Mouse (Mus musculus): ENCODE data around the gene Nup210. TPM values are rescaled to one million over a fixed set of nuclear protein-coding genes. Genes with fewer than 3 reads are reported as not detected.

The Nup210 gene
- 274 TPM for polyA plus RNA-seq (2017; shearing (Covaris generic))

GRCm38 (mm10) chr6:91116244-91117145, at the start of gene Nup210:
Gene Nup210, minus strand, starts transcription at chr6:91116829.

DNA sequence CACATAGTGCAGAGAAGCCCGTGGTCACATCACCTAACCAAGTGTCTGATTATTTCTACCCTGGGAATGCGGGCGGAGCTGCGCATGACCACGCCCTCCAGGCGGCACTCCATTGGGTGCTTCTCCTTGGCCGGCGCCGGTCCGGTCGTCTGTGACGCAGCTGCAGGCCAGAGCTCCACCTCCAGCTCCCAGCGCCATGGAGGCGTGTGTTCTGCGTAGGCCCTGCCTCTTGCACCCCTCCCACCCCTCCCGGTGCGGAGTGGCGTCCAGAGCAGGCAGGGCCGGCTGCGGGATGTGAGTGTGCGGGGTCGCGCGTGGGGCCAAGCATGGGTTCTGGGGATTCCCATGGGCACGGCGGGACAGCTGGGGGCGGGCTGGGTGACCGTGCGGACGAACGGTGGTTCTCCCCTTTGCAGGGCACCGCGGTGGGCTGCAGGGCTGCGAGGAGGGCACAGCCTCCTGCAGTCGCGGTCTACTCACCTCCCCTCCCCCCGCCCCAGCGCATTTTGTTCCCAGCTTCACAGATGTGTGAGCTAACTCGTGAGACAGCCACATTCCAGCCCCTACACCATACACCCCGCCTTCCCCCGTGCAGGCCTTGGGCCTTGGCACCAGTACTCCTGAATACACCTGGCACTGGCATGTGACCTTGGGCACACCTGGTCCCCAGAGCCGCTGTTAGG, 40.1 kb upstream of the Nup210 start, which contains the start of gene Hdac11:
TSS of gene Hdac11 (plus strand) at position 112 of the 683 bp plus-strand sequence.

GRCm38 (mm10) chr6:90988648-90989317, 127.8 kb downstream of the Nup210 start, which contains the start of gene Iqsec1:
Gene Iqsec1, minus strand, starts transcription at chr6:90988685.

Other genes with a start within 250 kb of the Nup210 start
- 8.6 TPM for gene Iqsec1, start 128.1 kb downstream of the Nup210 start, polyA plus RNA-seq (2017; shearing (Covaris generic))
- 0.98 TPM for gene Hdac11, start 39.8 kb upstream of the Nup210 start, polyA plus RNA-seq (2017; shearing (Covaris generic))
- gene Fbln2, start 95.6 kb upstream of the Nup210 start, polyA plus RNA-seq (2017; shearing (Covaris generic)): 0.85 TPM

All from inflammation-experienced regulatory T-cells, adult 16 weeks (primary cell).